24 mouse cellular contexts compared by ENCODE assay signal in the genomic region with DNA sequence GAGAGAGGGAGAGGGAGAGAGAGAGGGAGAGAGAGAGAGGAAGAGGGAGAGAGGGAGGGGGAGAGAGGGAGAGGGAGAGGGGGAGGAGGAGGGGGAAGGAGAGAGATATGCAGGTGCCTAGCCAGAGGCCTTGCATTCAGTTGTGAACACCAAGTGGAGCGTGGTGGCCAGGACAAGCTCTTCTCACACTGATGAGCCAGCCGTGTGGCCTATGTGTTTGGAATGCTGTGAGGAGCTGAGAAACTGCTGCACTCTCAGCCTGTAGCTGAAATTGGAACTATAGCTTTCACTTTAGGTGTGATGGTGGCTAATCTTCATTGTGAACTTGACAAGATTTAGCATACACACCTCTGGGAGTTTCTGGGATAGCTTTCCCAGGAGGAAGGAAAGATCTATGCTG.
A peak's percentile ranks its signal among the peaks of the same experiment; 100 is the strongest.
DNase-seq lines count a peak whose midpoint lies in the region; ATAC-seq lines count a peak whose summit lies in the region.
"Had no signal": no experiment of that assay in that cellular context is flagged by ENCODE, and none has a peak within 500 bp of the region (broad histone marks: within the 10 kb centered on the region; RNA-seq: fewer than 3 reads in every experiment).

No protein-coding gene starts in this region.

- intact Hi-C loops in heart, postnatal 14 days (cut with DNase I) = loop anchor here (5.0 kb wide), 1 partner anchor 36 kb away; no protein-coding TSS in a partner anchor
- intact Hi-C loops in heart, postnatal 36 days (cut with DNase I) = loop anchor here (5.0 kb wide), 1 partner anchor 36 kb away; no protein-coding TSS in a partner anchor
- intact Hi-C loops in heart, postnatal 10 days (cut with DNase I) = no loop called here

- 43% methylated on average over 2 of the region's 2 CpGs for WGBS in heart, embryonic 12.5 days
- WGBS in heart, embryonic 15.5 days = 42% methylated on average over 2 of the region's 2 CpGs
- WGBS in midbrain, embryonic 11.5 days = 78% methylated on average over 2 of the region's 2 CpGs
- 71% methylated on average over 2 of the region's 2 CpGs for WGBS in midbrain, embryonic 15.5 days

- peaks cover 40% of the 10 kb centered on the region for H3K4me1 ChIP-seq in heart, embryonic 12.5 days (replicated peaks)
- H3K4me1 ChIP-seq in heart, embryonic 15.5 days (replicated peaks) = peaks cover 39% of the 10 kb centered on the region
- no peaks in the 10 kb centered on the region for H3K4me1 ChIP-seq in midbrain, embryonic 11.5 days (ENCODE audit: control insufficient read depth, insufficient read depth, low read length)
- no peaks in the 10 kb centered on the region for H3K4me1 ChIP-seq in midbrain, embryonic 15.5 days
- H3K4me1 ChIP-seq: forebrain, embryonic 10.5 days; forebrain, embryonic 13.5 days had no signal

- H3K9me3 ChIP-seq in heart, embryonic 12.5 days (replicated peaks) = no peaks in the 10 kb centered on the region
- H3K9me3 ChIP-seq in heart, embryonic 15.5 days (replicated peaks) = no peaks in the 10 kb centered on the region
- H3K9me3 ChIP-seq in midbrain, embryonic 11.5 days (ENCODE audit: control insufficient read depth, low read length) = no peaks in the 10 kb centered on the region
- H3K9me3 ChIP-seq in midbrain, embryonic 15.5 days = no peaks in the 10 kb centered on the region
- H3K9me3 ChIP-seq: forebrain, embryonic 13.5 days had no signal

- ATAC-seq in heart, embryonic 12.5 days (ENCODE audit: insufficient number of reproducible peaks, low FRiP score) = no peak
- no peak for ATAC-seq in heart, embryonic 15.5 days (replicated peaks; ENCODE audit: insufficient number of reproducible peaks, insufficient read depth, low FRiP score, low read depth)
- no peak for ATAC-seq in midbrain, embryonic 11.5 days (ENCODE audit: low FRiP score)
- no peak for ATAC-seq in midbrain, embryonic 15.5 days (replicated peaks)
- ATAC-seq: forebrain, embryonic 13.5 days; forebrain, embryonic 16.5 days; hindbrain, postnatal 0 days; inflammation-experienced regulatory T-cells, adult 6 months; intestine, embryonic 16.5 days had no signal

- H3K4me3 ChIP-seq in heart, embryonic 12.5 days = no peak overlapping the region
- no peak overlapping the region for H3K4me3 ChIP-seq in heart, embryonic 15.5 days
- H3K4me3 ChIP-seq in midbrain, embryonic 11.5 days (ENCODE audit: low read depth, low read length) = no peak overlapping the region
- H3K4me3 ChIP-seq in midbrain, embryonic 15.5 days = no peak overlapping the region
- H3K4me3 ChIP-seq: forebrain, embryonic 10.5 days; forebrain, embryonic 13.5 days had no signal

- no peak overlapping the region for H3K4me2 ChIP-seq in heart, embryonic 12.5 days
- H3K4me2 ChIP-seq in heart, embryonic 15.5 days = no peak overlapping the region
- no peak overlapping the region for H3K4me2 ChIP-seq in midbrain, embryonic 11.5 days
- H3K4me2 ChIP-seq in midbrain, embryonic 15.5 days = no peak overlapping the region
- H3K4me2 ChIP-seq: forebrain, embryonic 13.5 days; hindbrain, embryonic 14.5 days had no signal

- H3K9ac ChIP-seq in heart, embryonic 12.5 days = no peak overlapping the region
- no peak overlapping the region for H3K9ac ChIP-seq in heart, embryonic 15.5 days
- H3K9ac ChIP-seq in midbrain, embryonic 11.5 days (ENCODE audit: low read length) = no peak overlapping the region
- H3K9ac ChIP-seq in midbrain, embryonic 15.5 days = no peak overlapping the region
- H3K9ac ChIP-seq: forebrain, embryonic 13.5 days; hindbrain, embryonic 14.5 days had no signal

- H3K36me3 ChIP-seq in heart, embryonic 12.5 days = peaks cover 33% of the 10 kb centered on the region
- peaks cover 11% of the 10 kb centered on the region; the same call in 1 of the 2 replicates for H3K36me3 ChIP-seq in heart, embryonic 15.5 days
- no peaks in the 10 kb centered on the region; the same call in 1 of the 2 replicates for H3K36me3 ChIP-seq in midbrain, embryonic 11.5 days (ENCODE audit: control insufficient read depth, insufficient read depth, low read length)
- H3K36me3 ChIP-seq in midbrain, embryonic 15.5 days (replicated peaks) = no peaks in the 10 kb centered on the region

- no peaks in the 10 kb centered on the region for H3K27me3 ChIP-seq in heart, embryonic 12.5 days (replicated peaks)
- H3K27me3 ChIP-seq in heart, embryonic 15.5 days = no peaks in the 10 kb centered on the region
- no peaks in the 10 kb centered on the region for H3K27me3 ChIP-seq in midbrain, embryonic 11.5 days (ENCODE audit: control insufficient read depth, insufficient read depth, low read length)
- H3K27me3 ChIP-seq in midbrain, embryonic 15.5 days (replicated peaks) = no peaks in the 10 kb centered on the region
- H3K27me3 ChIP-seq: forebrain, embryonic 13.5 days had no signal

- DNase-seq in heart, adult 11 months = peak; percentile 60
- DNase-seq in heart, postnatal 14 days = no peak
- DNase-seq in heart, postnatal 36 days = no peak
- DNase-seq in heart, postnatal 10 days = no peak
- DNase-seq in midbrain, embryonic 11.5 days (ENCODE audit: low spot score, missing footprints) = peak; percentile 35
- DNase-seq: adrenal gland, postnatal 10 days; adrenal gland, postnatal 36 days; cerebellum, adult 18-20 months; cerebellum, adult 9-10 months; cerebellum, postnatal 14 days; gastrocnemius, postnatal 10 days; gastrocnemius, postnatal 36 days; kidney, adult 18-20 months; kidney, adult 9 months had no signal

- peak overlapping the region; percentile 93 for H3K27ac ChIP-seq in heart, embryonic 12.5 days (ENCODE audit: poor library complexity, severe bottlenecking)
- peak overlapping the region; percentile 97 for H3K27ac ChIP-seq in heart, embryonic 15.5 days
- H3K27ac ChIP-seq in midbrain, embryonic 11.5 days (ENCODE audit: low read depth, low read length) = no peak overlapping the region
- H3K27ac ChIP-seq in midbrain, embryonic 15.5 days = no peak overlapping the region
- H3K27ac ChIP-seq: forebrain, embryonic 10.5 days; forebrain, embryonic 13.5 days; hindbrain, embryonic 14.5 days; hindbrain, postnatal 0 days had no signal

Comparison
In these comparisons a context has a peak if more than half of its experiments do, and no peak if none do; other contexts are left out.
1. DNase-seq: peak in heart, adult 11 months (single experiment) and midbrain, embryonic 11.5 days (single experiment); none in heart, postnatal 14 days (0 of 2), heart, postnatal 36 days (0 of 2) and heart, postnatal 10 days (0 of 2).
2. H3K27ac ChIP-seq: peak in heart, embryonic 12.5 days (single experiment) and heart, embryonic 15.5 days (single experiment); none in midbrain, embryonic 11.5 days (single experiment) and midbrain, embryonic 15.5 days (single experiment).